Mouse (Mus musculus) liver, adult 2 months (tissue): ENCODE data around the gene Ndufb4. TPM values are rescaled to one million over a fixed set of nuclear protein-coding genes. Genes with fewer than 3 reads are reported as not detected.

Source experiments
- DNase-seq: peaks from one replicate; pipeline ENCODE4 v3.0.0-alpha.2; 2011; ENCODE audit warnings: low read depth, low spot score; ENCODE audit errors: extremely low read depth
- H3K27ac ChIP-seq: fragments of 200-500 bp; replicated peaks from 2 replicates; pipeline ENCODE4 v1.5.1; 2012; ENCODE audit warnings: low read depth, mild to moderate bottlenecking, control low read depth, inconsistent platforms, low read length; ENCODE audit not compliant: insufficient read depth
- H3K27me3 ChIP-seq: fragments of 200-500 bp; 2 replicates; pipeline ENCODE4 v1.6.1; 2012; ENCODE audit warnings: mild to moderate bottlenecking, moderate library complexity, low read length, inconsistent platforms; ENCODE audit not compliant: control insufficient read depth, insufficient read depth
- H3K36me3 ChIP-seq: fragments of 200-500 bp; 2 replicates; pipeline ENCODE4 v1.6.1; 2012; ENCODE audit warnings: low read length, inconsistent platforms; ENCODE audit not compliant: control insufficient read depth, insufficient read depth
- H3K4me1 ChIP-seq: fragments of 200-500 bp; 2 replicates; pipeline ENCODE4 v1.6.1; 2011; ENCODE audit warnings: low read length; ENCODE audit not compliant: control insufficient read depth, insufficient read depth
- H3K4me3 ChIP-seq: fragments of 200-500 bp; 2 replicates; pipeline ENCODE4 v1.5.1; 2011; ENCODE audit warnings: low read depth, mild to moderate bottlenecking, control low read depth, low read length, moderate library complexity; ENCODE audit not compliant: insufficient read depth
- H3K79me2 ChIP-seq: fragments of 200-500 bp; 2 replicates; pipeline ENCODE4 v1.6.1; 2012; ENCODE audit warnings: inconsistent platforms, mild to moderate bottlenecking, low read length, moderate library complexity; ENCODE audit not compliant: control insufficient read depth, insufficient read depth
- H3K9ac ChIP-seq: fragments of 200-500 bp; 2 replicates; pipeline ENCODE4 v1.6.1; 2012; ENCODE audit warnings: low read depth, mild to moderate bottlenecking, control low read depth, inconsistent platforms, low read length
- CTCF ChIP-seq: fragments of 200-500 bp; IDR thresholded peaks from 2 replicates; pipeline ENCODE4 v1.5.1; 2011; ENCODE audit warnings: low read depth, low read length, control low read depth
- POLR2A ChIP-seq: fragments of 200-500 bp; IDR thresholded peaks from 2 replicates; pipeline ENCODE4 v1.6.1; 2011; ENCODE audit warnings: low read length, control low read depth; ENCODE audit not compliant: insufficient read depth; ENCODE audit errors: extremely low read depth
- WGBS: fragments of 180-500 bp; shearing (Covaris S2); methylation state at CpG from one replicate; pipeline ENCODE4 v1.1.7; 2018; 5-methylcytosine and 5-hydroxymethylcytosine counted together
- polyA plus RNA-seq: library from polyadenylated mRNA; depleted of rRNA; stranded (reverse); fragments of >200 nt; gene quantifications from 2 replicates; pipeline ENCODE4 v1.2.3, GENCODE M21; 2012
- total RNA-seq: library from RNA; depleted of rRNA; stranded (reverse); fragments of >200 nt; gene quantifications from 2 replicates; pipeline ENCODE4 v1.2.3, GENCODE M21; 2014

The Ndufb4 gene
- total and polyA plus RNA-seq, 2 experiments: 54.4 to 79.9 TPM

GRCm38 (mm10) chr16:37663643-37664459 is 9.6 kb upstream of the Ndufb4 start:
- Histone ChIP-seq H3K79me2 (no peaks in the 10 kb centered on the region), H3K27ac (no peak overlapping the region), H3K9ac (no peak overlapping the region), H3K27me3 (no peaks in the 10 kb centered on the region), H3K4me1 (no peaks in the 10 kb centered on the region), H3K4me3 (no peak overlapping the region), H3K36me3 (no peaks in the 10 kb centered on the region)
- no peak for DNase-seq
- WGBS: 71% methylated on average over 9 of the region's 9 CpGs
- TF ChIP-seq POLR2A: no peak
- TF ChIP-seq CTCF: no peak

- H3K4me3 ChIP-seq: no peak overlapping the region
- H3K27ac ChIP-seq: no peak overlapping the region
- DNase-seq: no peak
- H3K9ac ChIP-seq: no peak overlapping the region
- TF ChIP-seq POLR2A (no peak), CTCF (no peak)
- H3K36me3 ChIP-seq: no peaks in the 10 kb centered on the region
- H3K27me3 ChIP-seq: no peaks in the 10 kb centered on the region
- WGBS: 90% methylated on average over 7 of the region's 7 CpGs
- peaks cover 5% of the 10 kb centered on the region for H3K4me1 ChIP-seq
- H3K79me2 ChIP-seq: peaks cover 8% of the 10 kb centered on the region; the same call in 1 of the 2 replicates
Observed at GRCm38 (mm10) chr16:37656796-37657195, 2.5 kb upstream of the Ndufb4 start.

- H3K36me3 ChIP-seq: no peaks in the 10 kb centered on the region
- peaks cover 12% of the 10 kb centered on the region; the same call in 1 of the 2 replicates for H3K79me2 ChIP-seq
- H3K27ac ChIP-seq: no peak overlapping the region
- no peaks in the 10 kb centered on the region for H3K27me3 ChIP-seq
- TF ChIP-seq CTCF (no peak), POLR2A (no peak)
- H3K4me1 ChIP-seq: peaks cover 9% of the 10 kb centered on the region
- no peak overlapping the region for H3K4me3 ChIP-seq
- WGBS: 74% methylated on average over 4 of the region's 4 CpGs
- H3K9ac ChIP-seq: no peak overlapping the region
- DNase-seq: no peak
Observed at GRCm38 (mm10) chr16:37655756-37656347, 1.6 kb upstream of the Ndufb4 start.

GRCm38 (mm10) chr16:37654831-37655455 is 690 bp upstream of the Ndufb4 start:
- TF ChIP-seq POLR2A: no peak
- no peak for TF ChIP-seq CTCF
- Histone ChIP-seq H3K4me3 (no peak overlapping the region), H3K27ac (peak overlapping the region; percentile 51), H3K9ac (no peak overlapping the region), H3K79me2 (peaks cover 19% of the 10 kb centered on the region; the same call in 1 of the 2 replicates), H3K27me3 (no peaks in the 10 kb centered on the region), H3K36me3 (no peaks in the 10 kb centered on the region), H3K4me1 (peaks cover 9% of the 10 kb centered on the region)
- no peak for DNase-seq
- WGBS: 57% methylated on average over 4 of the region's 4 CpGs

GRCm38 (mm10) chr16:37653058-37653457 is 1.2 kb downstream of the Ndufb4 start:
- H3K4me3 ChIP-seq: peak overlapping the region; percentile 98; the same call in 1 of the 2 replicates
- peaks cover 19% of the 10 kb centered on the region; the same call in 1 of the 2 replicates for H3K79me2 ChIP-seq
- peak overlapping the region; percentile 25; the same call in 1 of the 2 replicates for H3K27ac ChIP-seq
- TF ChIP-seq POLR2A (no peak), CTCF (no peak)
- 41% methylated on average over 1 of the region's 1 CpGs for whole genome bisulfite sequencing
- no peak overlapping the region for H3K9ac ChIP-seq
- H3K4me1 ChIP-seq: peaks cover 9% of the 10 kb centered on the region
- DNase-seq: no peak
- peaks cover 6% of the 10 kb centered on the region; the same call in 1 of the 2 replicates for H3K36me3 ChIP-seq
- H3K27me3 ChIP-seq: no peaks in the 10 kb centered on the region
